Mouse (Mus musculus): ENCODE measurements around the gene Antxr2. TPM values are rescaled to one million over a fixed set of nuclear protein-coding genes. Genes with fewer than 3 reads are reported as not detected.

Gene Antxr2
- polyA plus RNA-seq, 1 experiment from 2014 or later, result 11.3 TPM

DNA sequence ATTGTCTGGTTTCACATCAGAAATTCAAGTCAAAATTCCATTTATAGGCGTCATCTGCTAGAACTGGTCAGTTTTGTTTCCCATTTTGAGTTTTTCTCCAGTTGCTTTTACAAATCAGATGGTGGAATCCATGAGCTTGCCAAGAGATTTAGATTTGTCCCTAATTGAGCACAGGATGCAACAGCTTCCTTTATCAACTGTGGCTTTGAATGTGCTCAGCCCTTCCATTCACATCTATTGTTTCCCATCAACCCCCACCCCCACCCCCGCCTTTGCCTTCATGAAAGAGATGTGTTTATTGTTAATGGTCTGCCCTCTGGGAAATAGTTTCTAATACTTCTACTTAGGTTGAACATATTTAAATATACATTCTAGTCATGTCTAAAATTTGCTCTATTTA, 149.4 kb downstream of the Antxr2 start:
- Histone ChIP-seq H3K27ac (no peak overlapping the region), H3K36me3 (ENCODE audit: insufficient read depth, low read length) (no peaks in the 10 kb centered on the region), H3K4me1 (replicated peaks; ENCODE audit: insufficient read depth, low read length) (no peaks in the 10 kb centered on the region), H3K4me3 (replicated peaks; ENCODE audit: low read depth, low read length) (no peak overlapping the region), H3K27me3 (ENCODE audit: insufficient read depth, low read length) (no peaks in the 10 kb centered on the region), H3K4me2 (ENCODE audit: low read length) (no peak overlapping the region), H3K9ac (ENCODE audit: low read depth, low read length) (no peak overlapping the region), H3K9me3 (replicated peaks; ENCODE audit: low read length) (no peaks in the 10 kb centered on the region)
- TF ChIP-seq CTCF (IDR thresholded peaks at IDR 0.05; ENCODE audit: low read depth), result no peak
- 78% methylated on average over 2 of the region's 2 CpGs for WGBS
- no peak for ATAC-seq (replicated peaks; ENCODE audit: low FRiP score, low read depth)
- peak; percentile 24 for DNase-seq (ENCODE audit: low spot score)

DNA sequence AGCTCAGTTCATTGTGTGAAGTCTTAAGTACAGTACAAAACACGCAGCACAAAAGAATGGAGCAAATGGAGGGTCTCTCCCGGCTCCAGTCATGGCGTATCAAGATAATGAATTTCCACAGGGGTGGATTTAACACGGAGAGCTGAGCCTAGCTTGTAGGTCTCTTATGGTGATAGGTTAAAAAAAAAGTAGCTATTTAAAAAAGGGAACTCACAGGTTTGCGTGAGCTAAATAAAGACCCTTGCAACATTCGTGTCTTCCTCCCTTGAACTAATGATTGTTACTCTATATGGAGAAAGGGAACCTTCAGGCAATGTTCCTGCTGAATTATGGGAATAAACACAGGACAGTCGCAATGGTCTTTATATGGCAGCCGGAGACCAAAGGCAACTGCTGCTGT, 150.7 kb downstream of the Antxr2 start:
- Histone ChIP-seq H3K4me1 (replicated peaks; ENCODE audit: insufficient read depth, low read length) (no peaks in the 10 kb centered on the region), H3K27ac (no peak overlapping the region), H3K27me3 (ENCODE audit: insufficient read depth, low read length) (no peaks in the 10 kb centered on the region), H3K9me3 (replicated peaks; ENCODE audit: low read length) (no peaks in the 10 kb centered on the region), H3K4me2 (ENCODE audit: low read length) (no peak overlapping the region), H3K36me3 (ENCODE audit: insufficient read depth, low read length) (no peaks in the 10 kb centered on the region), H3K4me3 (replicated peaks; ENCODE audit: low read depth, low read length) (no peak overlapping the region), H3K9ac (ENCODE audit: low read depth, low read length) (no peak overlapping the region)
- ATAC-seq (replicated peaks; ENCODE audit: low FRiP score, low read depth) (no peak), DNase-seq (ENCODE audit: low spot score) (no peak)
- WGBS, result 91% methylated on average over 8 of the region's 8 CpGs
- TF ChIP-seq CTCF (IDR thresholded peaks at IDR 0.05; ENCODE audit: low read depth), result no peak

DNA sequence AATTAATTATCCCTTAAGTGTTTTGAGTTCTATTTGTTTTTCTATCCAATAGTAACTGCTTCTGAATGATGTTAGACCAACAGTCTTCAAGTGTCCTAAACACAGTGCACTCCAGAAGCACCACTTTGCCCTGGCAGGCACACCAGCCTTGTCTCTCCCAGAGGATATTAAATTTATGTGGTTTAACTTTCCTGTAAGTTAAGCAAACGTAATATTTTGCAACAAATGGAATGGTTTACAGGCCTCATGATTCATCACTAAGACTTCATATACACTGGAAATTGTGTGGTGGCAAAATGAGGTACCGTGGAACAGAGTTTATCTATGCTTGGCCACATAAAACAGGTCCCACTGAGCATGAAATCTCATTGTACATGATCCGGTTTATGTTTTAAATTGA, 152.0 kb downstream of the Antxr2 start:
- H3K4me2 ChIP-seq (ENCODE audit: low read length), result no peak overlapping the region
- no peaks in the 10 kb centered on the region for H3K9me3 ChIP-seq (replicated peaks; ENCODE audit: low read length)
- no peak for DNase-seq (ENCODE audit: low spot score)
- no peak overlapping the region for H3K9ac ChIP-seq (ENCODE audit: low read depth, low read length)
- no peaks in the 10 kb centered on the region for H3K4me1 ChIP-seq (replicated peaks; ENCODE audit: insufficient read depth, low read length)
- no peak overlapping the region for H3K27ac ChIP-seq
- no peak overlapping the region for H3K4me3 ChIP-seq (replicated peaks; ENCODE audit: low read depth, low read length)
- H3K36me3 ChIP-seq (ENCODE audit: insufficient read depth, low read length), result no peaks in the 10 kb centered on the region
- H3K27me3 ChIP-seq (ENCODE audit: insufficient read depth, low read length), result no peaks in the 10 kb centered on the region
- ATAC-seq (replicated peaks; ENCODE audit: low FRiP score, low read depth), result no peak
- no peak for TF ChIP-seq CTCF (IDR thresholded peaks at IDR 0.05; ENCODE audit: low read depth)
- WGBS, result 59% methylated on average over 3 of the region's 3 CpGs

DNA sequence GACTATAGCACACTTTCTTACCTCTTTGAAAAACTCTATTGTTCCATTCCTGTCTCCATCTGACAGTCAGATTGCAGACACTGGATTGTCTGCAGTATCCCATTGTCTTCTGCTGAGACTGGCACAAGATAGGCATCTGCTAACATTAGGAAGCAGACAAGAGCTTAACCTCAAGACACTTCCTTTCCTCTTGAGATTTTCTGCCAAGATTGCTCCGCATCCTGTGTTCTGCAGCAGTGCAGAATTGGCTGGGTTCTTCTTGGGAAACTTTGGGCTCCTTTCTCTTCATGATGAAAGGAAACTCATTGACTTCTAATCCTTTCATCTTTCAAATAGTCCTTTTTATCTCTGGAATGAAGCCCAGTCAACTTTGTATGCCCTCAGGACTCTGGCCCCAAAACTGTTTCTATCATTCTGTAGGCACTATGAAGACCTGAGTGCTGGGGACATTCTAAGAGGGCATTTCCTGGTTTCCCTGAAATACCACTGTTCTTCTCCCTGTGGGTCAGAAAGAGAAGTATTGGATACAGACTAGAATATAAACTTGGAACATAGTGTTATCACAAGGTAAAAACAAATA, 152.5 kb downstream of the Antxr2 start:
- peak; percentile 48 for DNase-seq (ENCODE audit: low spot score)
- Histone ChIP-seq H3K27me3 (ENCODE audit: insufficient read depth, low read length) (no peaks in the 10 kb centered on the region), H3K4me1 (replicated peaks; ENCODE audit: insufficient read depth, low read length) (no peaks in the 10 kb centered on the region), H3K27ac (no peak overlapping the region), H3K36me3 (ENCODE audit: insufficient read depth, low read length) (no peaks in the 10 kb centered on the region), H3K4me2 (ENCODE audit: low read length) (no peak overlapping the region), H3K9ac (ENCODE audit: low read depth, low read length) (no peak overlapping the region), H3K9me3 (replicated peaks; ENCODE audit: low read length) (no peaks in the 10 kb centered on the region), H3K4me3 (replicated peaks; ENCODE audit: low read depth, low read length) (no peak overlapping the region)
- 50% methylated on average over 1 of the region's 1 CpGs for WGBS
- no peak for ATAC-seq (replicated peaks; ENCODE audit: low FRiP score, low read depth)
- no peak for TF ChIP-seq CTCF (IDR thresholded peaks at IDR 0.05; ENCODE audit: low read depth)

DNA sequence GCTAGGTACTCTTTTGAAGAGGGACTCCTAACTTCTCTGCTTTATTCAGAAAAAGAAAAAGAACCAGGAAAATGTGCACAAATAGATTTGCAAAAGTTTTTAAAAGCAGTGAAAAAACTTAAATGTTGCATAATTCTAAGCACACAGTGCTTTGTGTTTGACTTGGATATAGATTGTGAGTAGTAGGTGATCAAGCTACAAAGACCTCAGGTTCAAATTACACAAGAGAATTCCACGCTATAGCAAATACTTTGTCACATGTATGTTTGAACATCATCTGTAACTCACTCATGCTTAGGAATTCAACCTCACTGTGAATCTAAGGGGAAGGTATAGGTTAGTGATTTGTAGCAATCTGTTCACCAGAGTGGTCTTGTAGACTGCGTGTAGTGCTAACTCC, 153.9 kb downstream of the Antxr2 start:
- no peaks in the 10 kb centered on the region for H3K4me1 ChIP-seq (replicated peaks; ENCODE audit: insufficient read depth, low read length)
- WGBS, result 88% methylated on average over 2 of the region's 2 CpGs
- no peak overlapping the region for H3K4me3 ChIP-seq (replicated peaks; ENCODE audit: low read depth, low read length)
- TF ChIP-seq CTCF (IDR thresholded peaks at IDR 0.05; ENCODE audit: low read depth), result no peak
- no peaks in the 10 kb centered on the region for H3K36me3 ChIP-seq (ENCODE audit: insufficient read depth, low read length)
- H3K27me3 ChIP-seq (ENCODE audit: insufficient read depth, low read length), result no peaks in the 10 kb centered on the region
- H3K9me3 ChIP-seq (replicated peaks; ENCODE audit: low read length), result no peaks in the 10 kb centered on the region
- no peak for ATAC-seq (replicated peaks; ENCODE audit: low FRiP score, low read depth)
- no peak overlapping the region for H3K27ac ChIP-seq
- no peak for DNase-seq (ENCODE audit: low spot score)
- H3K4me2 ChIP-seq (ENCODE audit: low read length), result no peak overlapping the region
- no peak overlapping the region for H3K9ac ChIP-seq (ENCODE audit: low read depth, low read length)

DNA sequence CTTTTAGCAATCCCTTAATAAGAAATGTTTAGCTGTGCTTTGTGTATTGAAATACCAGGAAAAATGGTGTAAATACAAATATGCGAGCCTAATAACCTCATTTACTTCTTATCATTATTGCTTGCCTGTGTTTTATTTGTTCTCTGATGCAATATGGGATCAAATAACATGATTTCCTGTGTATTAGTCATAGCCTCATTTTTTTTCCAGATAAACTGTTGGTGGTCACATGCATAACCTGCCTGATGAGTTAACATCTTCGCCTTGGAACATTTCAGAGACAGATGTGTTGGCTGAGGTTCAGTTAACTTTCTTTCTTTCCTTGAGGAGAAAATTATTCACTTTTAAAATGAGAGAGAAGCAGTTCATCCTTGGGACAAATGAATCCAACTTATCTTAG, 162.9 kb downstream of the Antxr2 start:
- no peak overlapping the region for H3K4me3 ChIP-seq (replicated peaks; ENCODE audit: low read depth, low read length)
- no peaks in the 10 kb centered on the region for H3K36me3 ChIP-seq (ENCODE audit: insufficient read depth, low read length)
- H3K9ac ChIP-seq (ENCODE audit: low read depth, low read length), result no peak overlapping the region
- no peaks in the 10 kb centered on the region for H3K4me1 ChIP-seq (replicated peaks; ENCODE audit: insufficient read depth, low read length)
- 69% methylated on average over 2 of the region's 2 CpGs for WGBS
- H3K9me3 ChIP-seq (replicated peaks; ENCODE audit: low read length), result no peaks in the 10 kb centered on the region
- no peak overlapping the region for H3K27ac ChIP-seq
- no peak for TF ChIP-seq CTCF (IDR thresholded peaks at IDR 0.05; ENCODE audit: low read depth)
- H3K27me3 ChIP-seq (ENCODE audit: insufficient read depth, low read length), result no peaks in the 10 kb centered on the region
- DNase-seq (ENCODE audit: low spot score), result no peak
- ATAC-seq (replicated peaks; ENCODE audit: low FRiP score, low read depth), result no peak
- no peak overlapping the region for H3K4me2 ChIP-seq (ENCODE audit: low read length)

DNA sequence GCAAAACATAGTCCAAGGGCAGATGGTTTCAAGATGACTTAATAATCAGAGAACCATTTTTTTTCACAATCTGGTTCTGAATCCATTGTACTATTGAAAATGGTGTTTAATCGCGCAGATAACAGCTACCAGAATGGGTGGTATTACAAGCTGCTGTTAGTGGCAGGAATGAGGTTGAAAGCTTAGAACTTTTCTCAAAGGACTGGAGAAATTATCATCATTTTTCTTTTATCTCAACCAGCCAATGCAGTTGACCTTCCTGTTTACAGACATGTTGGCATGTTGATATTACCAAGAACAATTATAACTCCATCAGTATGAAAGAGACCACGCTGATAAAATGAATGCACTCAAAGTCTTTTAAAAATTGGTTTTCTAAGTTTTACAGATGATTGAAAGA, 163.9 kb downstream of the Antxr2 start:
- Histone ChIP-seq H3K4me2 (ENCODE audit: low read length) (no peak overlapping the region), H3K4me3 (replicated peaks; ENCODE audit: low read depth, low read length) (no peak overlapping the region), H3K9me3 (replicated peaks; ENCODE audit: low read length) (no peaks in the 10 kb centered on the region), H3K27me3 (ENCODE audit: insufficient read depth, low read length) (no peaks in the 10 kb centered on the region), H3K36me3 (ENCODE audit: insufficient read depth, low read length) (no peaks in the 10 kb centered on the region), H3K4me1 (replicated peaks; ENCODE audit: insufficient read depth, low read length) (no peaks in the 10 kb centered on the region), H3K27ac (no peak overlapping the region), H3K9ac (ENCODE audit: low read depth, low read length) (no peak overlapping the region)
- 90% methylated on average over 3 of the region's 3 CpGs for WGBS
- no peak for ATAC-seq (replicated peaks; ENCODE audit: low FRiP score, low read depth)
- no peak for TF ChIP-seq CTCF (IDR thresholded peaks at IDR 0.05; ENCODE audit: low read depth)
- no peak for DNase-seq (ENCODE audit: low spot score)

All from kidney, postnatal 0 days (tissue).